Mouse (Mus musculus) embryonic facial prominence, embryonic 11.5 days (tissue): ENCODE results near the gene Klhl24. TPM values are rescaled to one million over a fixed set of nuclear protein-coding genes. Genes with fewer than 3 reads are reported as not detected.

Source experiments
- ATAC-seq: fragments of 200-750 bp; cut with Nextera tagmentation; replicated peaks from 2 replicates; pipeline ENCODE4 v1.8.0; 2017; ENCODE audit warnings: low read depth; ENCODE audit not compliant: insufficient number of reproducible peaks, low FRiP score, low TSS enrichment
- DNase-seq: peaks from one replicate; pipeline ENCODE4 v3.0.0-alpha.2; 2015; ENCODE audit warnings: low spot score
- H3K27ac ChIP-seq: fragments of 300-500 bp; sonication (generic); replicated peaks from 2 replicates; pipeline ENCODE4 v1.5.1; 2014; ENCODE audit warnings: mild to moderate bottlenecking, low read depth, low read length, control low read depth
- H3K27me3 ChIP-seq: fragments of 300-500 bp; sonication (generic); 2 replicates; pipeline ENCODE4 v1.6.1; 2014; ENCODE audit warnings: mild to moderate bottlenecking, low read length, moderate library complexity, mixed read lengths; ENCODE audit not compliant: control insufficient read depth, insufficient read depth
- H3K36me3 ChIP-seq: fragments of 300-500 bp; sonication (generic); replicated peaks from 2 replicates; pipeline ENCODE4 v1.6.1; 2014; ENCODE audit warnings: low read depth, mild to moderate bottlenecking, low read length, moderate library complexity, mixed read lengths; ENCODE audit not compliant: control insufficient read depth, insufficient read depth
- H3K4me1 ChIP-seq: fragments of 300-500 bp; sonication (generic); 2 replicates; pipeline ENCODE4 v1.6.1; 2014; ENCODE audit warnings: low read length, mixed read lengths; ENCODE audit not compliant: control insufficient read depth, insufficient read depth
- H3K4me2 ChIP-seq: fragments of 300-500 bp; sonication (generic); 2 replicates; pipeline ENCODE4 v1.6.1; 2014; ENCODE audit warnings: low read depth, mild to moderate bottlenecking, control low read depth, low read length, moderate library complexity
- H3K4me3 ChIP-seq: fragments of 300-500 bp; sonication (generic); 2 replicates; pipeline ENCODE4 v1.5.1; 2014; ENCODE audit warnings: low read depth, low read length, control low read depth
- H3K9ac ChIP-seq: fragments of 300-500 bp; sonication (generic); replicated peaks from 2 replicates; pipeline ENCODE4 v1.6.1; 2014; ENCODE audit warnings: mild to moderate bottlenecking, control low read depth, low read length
- H3K9me3 ChIP-seq: fragments of 300-500 bp; sonication (generic); replicated peaks from 2 replicates; pipeline ENCODE4 v1.6.1; 2016; ENCODE audit warnings: mild to moderate bottlenecking, low read length, inconsistent platforms, mixed read lengths; ENCODE audit not compliant: control insufficient read depth
- WGBS: fragments of 180-500 bp; shearing (Covaris S2); extraction: QIAGEN DNeasy Blood & Tissue Kit; methylation state at CpG from one replicate; pipeline ENCODE4 v1.1.7; 2014; 5-methylcytosine and 5-hydroxymethylcytosine counted together
- polyA plus RNA-seq: library from polyadenylated mRNA; unstranded; fragments of >200 nt; fragmentation: Nextera tagmentation; extraction: Ambion mirVana; gene quantifications from 2 replicates; pipeline ENCODE4 v1.2.1, GENCODE M21; 2014

Gene Klhl24
- polyA plus RNA-seq, 1 experiment from 2014 or later = 34.6 TPM

- DNase-seq = no peak
- peaks cover 11% of the 10 kb centered on the region for H3K36me3 ChIP-seq
- H3K9ac ChIP-seq = no peak overlapping the region
- no peak overlapping the region for H3K4me3 ChIP-seq
- no peaks in the 10 kb centered on the region for H3K27me3 ChIP-seq
- ATAC-seq = no peak
- H3K27ac ChIP-seq = no peak overlapping the region
- H3K4me2 ChIP-seq = no peak overlapping the region
- H3K9me3 ChIP-seq = no peaks in the 10 kb centered on the region
- 82% methylated on average over 2 of the region's 2 CpGs for WGBS
- no peaks in the 10 kb centered on the region for H3K4me1 ChIP-seq
Observed at GRCm38 (mm10) chr16:20160130-20160529, 62.8 kb downstream of the Klhl24 start.

- no peak for DNase-seq
- ATAC-seq = no peak
- Histone ChIP-seq H3K27me3 (no peaks in the 10 kb centered on the region), H3K27ac (no peak overlapping the region), H3K9ac (no peak overlapping the region), H3K4me2 (no peak overlapping the region), H3K9me3 (no peaks in the 10 kb centered on the region), H3K36me3 (peaks cover 3% of the 10 kb centered on the region; the same call in 1 of the 2 replicates), H3K4me3 (no peak overlapping the region), H3K4me1 (no peaks in the 10 kb centered on the region)
- WGBS = 94% methylated on average over 3 of the region's 3 CpGs
Observed at GRCm38 (mm10) chr16:20169071-20169470, 71.7 kb downstream of the Klhl24 start.

- H3K4me3 ChIP-seq = no peak overlapping the region
- no peak overlapping the region for H3K27ac ChIP-seq
- no peak overlapping the region for H3K9ac ChIP-seq
- H3K4me2 ChIP-seq = no peak overlapping the region
- 83% methylated on average over 3 of the region's 3 CpGs for WGBS
- DNase-seq = no peak
- peaks cover 7% of the 10 kb centered on the region for H3K36me3 ChIP-seq
- H3K27me3 ChIP-seq = no peaks in the 10 kb centered on the region
- ATAC-seq = no peak
- no peaks in the 10 kb centered on the region for H3K4me1 ChIP-seq
- H3K9me3 ChIP-seq = no peaks in the 10 kb centered on the region
Observed at GRCm38 (mm10) chr16:20169471-20170106, 72.2 kb downstream of the Klhl24 start.

Other genes starting within 250 kb of the Klhl24 start
- gene Klhl6, start 114.5 kb upstream of the Klhl24 start, polyA plus RNA-seq = 6.8 and 9.1 TPM in 2 replicates
- 35.8 and 41.9 TPM in 2 replicates for gene Yeats2, start 43.5 kb downstream of the Klhl24 start, polyA plus RNA-seq
- 0.93 and 1.5 TPM in 2 replicates for gene Map6d1, start 143.8 kb downstream of the Klhl24 start, polyA plus RNA-seq
- 112 and 116 TPM in 2 replicates for gene Parl, start 204.8 kb downstream of the Klhl24 start, polyA plus RNA-seq
- gene Cyp2ab1, start 227.9 kb downstream of the Klhl24 start, polyA plus RNA-seq = not detected in 2 replicates